Mouse (Mus musculus) adrenal gland, adult (tissue): ENCODE results near the gene Rbm24.

ENCODE experiments used
- DNase-seq, 2 experiments: peaks; one replicate each; pipeline ENCODE4 v3.0.0; 2022 to 2023; ENCODE audit warnings: low spot score in 1 of 2; ENCODE audit not compliant: inconsistent age in 2 of 2

Rbm24 gene

DNA sequence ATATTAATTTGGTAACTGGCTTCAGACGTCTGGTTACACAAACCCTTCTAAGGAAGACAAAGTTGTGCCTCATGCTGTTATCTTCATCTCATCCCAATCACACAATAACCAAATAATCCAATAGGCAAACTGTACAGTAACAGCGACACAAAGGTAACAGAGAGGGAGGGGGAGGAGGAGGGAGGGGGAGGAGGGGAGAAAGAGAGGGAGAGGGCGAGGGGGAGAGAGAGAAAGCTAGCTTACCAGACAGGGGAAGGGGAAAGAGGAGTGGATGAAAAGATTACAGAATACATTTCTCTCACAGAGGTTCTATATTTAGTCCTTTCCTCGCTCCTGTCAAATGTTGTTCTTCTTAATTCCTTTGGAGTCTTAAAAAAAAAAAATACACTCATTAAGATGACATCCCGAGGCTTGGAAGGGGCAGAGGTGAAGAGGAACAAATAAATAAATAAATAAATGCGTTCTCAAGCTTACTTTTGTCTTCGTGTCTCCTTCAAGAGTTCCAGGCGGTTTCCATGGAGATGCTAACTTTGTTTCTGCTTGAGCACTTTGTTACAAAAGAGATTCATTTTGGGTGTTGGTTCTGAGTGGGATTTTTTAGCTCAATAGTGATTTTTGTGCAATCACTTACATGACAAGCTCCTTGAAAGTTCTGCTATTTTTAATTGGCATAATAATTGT, 15.8 kb downstream of the Rbm24 start:
- DNase-seq = no peak

DNA sequence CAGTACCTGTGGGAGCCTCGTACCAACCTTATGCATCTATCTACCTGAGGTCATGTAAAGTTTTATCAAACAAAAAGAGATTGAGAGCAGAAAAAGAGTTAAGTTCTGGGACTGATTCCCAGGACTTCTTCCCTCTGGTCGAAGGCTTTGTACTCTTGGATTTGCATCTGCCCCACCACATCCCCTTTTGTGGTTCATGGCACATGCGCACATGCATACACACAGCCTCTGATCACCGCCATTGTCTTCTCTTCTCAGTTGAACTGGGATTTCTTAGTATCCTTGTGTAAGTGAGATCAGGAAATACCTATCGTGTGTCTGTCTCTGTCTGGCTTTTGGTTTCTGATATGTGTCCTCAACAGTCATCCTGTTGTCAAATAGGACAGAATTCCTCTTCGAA, 20.7 kb downstream of the Rbm24 start:
- DNase-seq = no peak

DNA sequence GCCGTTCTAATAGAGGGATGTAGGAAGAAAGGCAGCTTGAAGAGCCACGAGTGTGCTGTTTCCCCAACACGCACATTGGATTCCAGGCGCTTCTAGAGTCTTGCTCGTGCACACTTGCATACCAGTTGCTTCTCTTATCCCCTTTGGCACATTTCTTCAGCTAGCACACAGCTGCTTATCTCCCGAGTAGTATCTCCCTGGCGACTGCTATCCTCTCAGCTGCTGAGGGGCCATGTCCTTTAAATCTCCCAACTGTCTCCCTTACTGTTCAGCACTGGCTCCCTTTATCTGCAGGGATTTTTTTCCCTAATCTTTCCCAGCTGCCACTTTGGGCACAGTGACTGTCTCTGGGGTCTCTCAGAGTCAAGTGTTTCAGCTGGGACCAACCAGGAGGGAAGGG, 25.8 kb downstream of the Rbm24 start:
- no peak for DNase-seq

DNA sequence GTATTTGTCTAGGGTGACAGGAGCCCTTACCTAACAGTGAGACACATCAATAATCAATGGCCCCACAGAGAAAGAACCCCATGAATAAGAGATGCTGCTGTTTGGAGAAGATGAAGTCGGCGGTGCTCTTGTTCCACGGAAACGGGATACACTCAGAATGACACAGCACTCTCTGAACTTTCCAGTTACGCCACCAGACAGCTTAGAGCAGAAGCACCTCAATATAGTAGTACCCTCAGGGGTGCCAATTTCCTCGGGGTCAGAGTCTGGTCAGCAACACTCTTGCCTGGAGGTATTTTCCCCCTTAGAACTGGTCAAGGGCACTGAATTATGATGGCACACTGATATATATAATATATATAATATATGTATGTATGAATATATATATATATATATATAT, 27.8 kb downstream of the Rbm24 start:
- DNase-seq = no peak

DNA sequence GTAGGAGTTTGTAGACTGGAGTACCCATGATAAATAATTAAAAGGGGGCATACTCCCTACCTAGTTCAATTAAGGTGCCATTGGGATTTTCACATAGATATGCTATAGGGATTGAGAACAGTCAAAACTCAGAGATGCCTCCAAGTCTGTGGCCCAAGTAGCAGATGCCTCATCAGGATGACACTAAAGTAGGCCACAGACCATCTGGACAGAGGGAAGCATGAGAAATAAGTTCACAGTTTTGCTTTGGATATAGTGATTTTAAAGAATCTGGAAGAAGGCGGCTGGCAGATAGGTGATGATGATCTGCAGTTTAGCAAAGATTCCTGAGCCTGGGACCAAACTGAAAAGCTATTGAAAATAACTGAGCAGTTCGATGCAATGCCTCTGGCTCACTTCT, 30.0 kb downstream of the Rbm24 start:
- no peak for DNase-seq

DNA sequence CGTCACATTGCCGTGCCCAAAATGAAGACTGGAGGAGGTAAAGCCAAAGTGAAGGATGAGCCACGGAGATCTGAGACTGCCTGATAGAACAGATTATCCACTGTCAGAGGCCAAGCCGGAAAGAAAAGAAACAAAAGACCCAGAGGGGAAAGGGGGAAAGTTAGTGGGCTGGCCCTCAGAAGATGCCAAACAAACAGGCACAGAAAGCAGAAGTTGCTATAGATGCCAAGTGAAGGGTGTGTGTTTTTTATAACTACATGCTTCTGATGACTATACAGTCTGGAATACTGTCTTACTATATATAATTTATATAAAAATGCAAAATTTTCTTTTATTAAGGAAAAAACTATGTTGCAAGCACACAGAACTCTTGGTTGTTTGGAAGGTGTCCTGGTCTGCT, 31.7 kb downstream of the Rbm24 start:
- DNase-seq = peak in 1 of 2 experiments; percentile 13

DNA sequence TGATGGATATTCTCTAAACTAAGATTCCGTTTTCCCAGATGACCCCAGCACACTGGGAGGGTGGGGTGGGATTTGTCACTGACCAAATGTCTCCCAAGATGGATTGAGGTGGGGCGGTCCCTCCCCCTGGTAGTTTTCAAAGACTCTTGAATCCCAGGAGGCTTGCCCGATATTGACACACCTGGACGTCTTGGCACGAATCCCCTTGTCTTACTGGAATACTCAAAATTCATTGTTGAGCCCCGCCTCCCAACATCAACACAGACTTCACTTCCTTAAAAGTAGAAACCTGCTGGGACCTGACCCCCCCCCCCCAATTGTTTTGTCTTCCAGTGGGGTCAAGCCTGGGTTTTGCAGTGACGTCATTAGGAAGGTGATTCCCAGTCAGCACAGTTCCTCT, 32.4 kb downstream of the Rbm24 start:
- DNase-seq = no peak

DNA sequence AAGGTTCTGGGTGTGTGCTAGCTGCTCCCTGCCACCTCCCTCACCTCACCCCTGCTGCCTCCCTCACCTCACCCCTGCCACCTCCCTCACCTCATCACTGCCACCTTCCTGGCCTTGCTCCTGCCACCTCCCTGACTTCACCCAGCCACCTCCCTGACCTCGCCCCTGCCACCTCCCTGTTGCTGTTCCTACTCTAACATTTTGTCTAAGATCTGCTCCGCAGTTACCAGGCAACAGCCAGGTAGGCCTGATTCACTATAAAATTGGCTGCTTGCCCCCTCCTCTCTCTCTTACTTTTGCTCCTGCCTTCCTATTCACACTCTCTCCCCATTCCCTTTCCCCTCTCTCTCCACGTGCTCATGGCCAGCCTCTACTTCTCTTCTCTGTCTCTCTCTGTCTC, 33.3 kb downstream of the Rbm24 start:
- DNase-seq = no peak

DNA sequence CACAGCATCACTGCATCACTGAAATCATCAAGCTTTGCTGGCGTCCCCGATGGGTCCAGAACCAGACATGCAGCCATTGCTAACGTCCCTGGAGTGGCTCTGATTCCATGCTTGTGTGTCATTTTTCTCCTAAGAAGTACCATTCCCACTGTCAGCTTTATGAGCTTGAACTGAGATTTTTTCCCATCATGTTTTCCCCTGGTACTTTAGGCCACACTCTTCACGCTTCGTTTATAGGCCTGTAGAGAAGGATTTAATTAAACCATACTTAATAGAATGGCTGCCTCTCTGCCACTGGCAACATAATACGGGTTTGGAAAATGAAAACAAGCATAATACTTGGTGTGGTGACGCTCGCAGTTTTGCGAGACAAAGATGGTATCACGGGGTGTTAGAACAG, 41.3 kb downstream of the Rbm24 start:
- no peak for DNase-seq

DNA sequence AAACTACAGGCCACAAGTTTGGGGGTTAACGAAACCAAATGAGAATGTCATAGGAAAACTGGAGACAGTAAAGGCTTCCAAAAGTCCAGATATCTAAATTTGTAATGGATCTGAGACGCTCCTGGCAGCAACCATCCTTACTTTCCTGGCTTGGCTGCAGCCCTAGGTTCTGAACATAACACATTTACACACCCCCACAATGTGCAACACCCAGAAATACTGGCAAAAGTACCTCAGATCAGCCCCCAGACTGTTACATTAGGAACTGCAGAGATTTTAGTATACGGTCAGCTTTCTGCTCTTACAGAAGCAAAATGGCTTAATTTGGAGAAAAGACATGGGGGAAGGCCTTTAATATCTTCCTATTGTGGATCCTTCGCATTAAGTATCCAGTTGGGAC, 44.0 kb downstream of the Rbm24 start:
- no peak for DNase-seq

DNA sequence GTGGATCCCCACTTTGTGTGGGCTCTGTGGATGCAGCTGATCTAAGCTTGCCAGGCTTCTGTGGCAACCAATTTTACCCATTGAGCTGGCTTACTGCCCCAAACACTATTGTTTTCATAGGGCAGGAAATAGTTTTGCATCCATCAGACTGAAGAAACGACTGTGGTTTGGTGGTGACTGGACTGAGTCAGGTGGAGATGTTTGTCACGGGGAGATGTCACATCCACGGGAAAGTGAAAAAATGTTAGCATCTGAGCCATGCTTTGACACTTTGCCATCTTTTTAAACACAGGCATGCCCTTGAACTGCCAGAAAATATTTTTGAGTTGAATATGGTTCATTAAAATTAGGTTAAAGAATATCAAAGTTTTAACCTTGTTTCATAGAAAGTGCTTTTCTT, 45.5 kb downstream of the Rbm24 start:
- no peak for DNase-seq

DNA sequence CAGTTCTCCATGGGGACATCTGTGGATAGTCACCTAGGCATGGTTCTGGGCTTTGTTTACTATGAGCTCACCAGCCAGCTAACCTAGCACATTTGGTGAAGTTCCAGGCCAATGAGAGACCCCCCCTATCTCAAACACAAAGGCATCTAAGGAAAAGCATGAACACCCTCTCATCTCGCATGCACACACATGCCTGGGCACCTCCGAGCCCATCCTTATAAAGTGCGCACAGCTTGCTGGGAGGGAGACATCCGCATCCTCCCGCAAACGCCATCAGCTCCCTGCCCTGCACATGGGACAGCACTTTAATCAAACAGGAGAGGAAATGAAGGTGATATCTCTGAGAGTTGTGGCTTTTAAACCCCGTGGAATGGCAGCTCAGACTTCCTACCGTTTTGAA, 50.0 kb downstream of the Rbm24 start:
- DNase-seq = no peak

DNA sequence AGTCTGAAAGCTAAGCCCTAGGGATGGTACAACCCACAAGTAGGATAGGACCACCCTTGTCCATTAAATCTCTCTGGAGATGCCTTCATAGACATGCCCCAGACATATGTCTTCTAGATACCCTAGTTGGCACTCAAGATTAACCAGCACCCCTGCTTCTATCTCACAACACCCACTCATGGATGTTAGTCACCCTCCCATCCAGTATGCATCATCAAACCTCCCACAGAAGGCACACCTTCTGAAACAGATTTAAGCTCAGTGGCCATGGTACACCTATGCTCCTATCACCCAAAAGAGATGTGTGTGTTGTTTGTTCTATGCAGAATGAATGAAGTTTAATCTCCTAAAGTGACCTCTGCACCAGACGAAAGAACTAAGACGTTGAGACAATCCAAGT, 51.3 kb downstream of the Rbm24 start:
- no peak for DNase-seq
